Mouse (Mus musculus) ovary, postnatal 10 days (tissue): ENCODE results near the gene Dis3l2.

ENCODE experiments used
- DNase-seq: peaks from one replicate; pipeline ENCODE4 v3.0.0; 2022; ENCODE audit warnings: low spot score

Gene Dis3l2

GRCm38 (mm10) chr1:87010629-87011330 is 307.2 kb downstream of the Dis3l2 start:
- no peak for DNase-seq

DNA sequence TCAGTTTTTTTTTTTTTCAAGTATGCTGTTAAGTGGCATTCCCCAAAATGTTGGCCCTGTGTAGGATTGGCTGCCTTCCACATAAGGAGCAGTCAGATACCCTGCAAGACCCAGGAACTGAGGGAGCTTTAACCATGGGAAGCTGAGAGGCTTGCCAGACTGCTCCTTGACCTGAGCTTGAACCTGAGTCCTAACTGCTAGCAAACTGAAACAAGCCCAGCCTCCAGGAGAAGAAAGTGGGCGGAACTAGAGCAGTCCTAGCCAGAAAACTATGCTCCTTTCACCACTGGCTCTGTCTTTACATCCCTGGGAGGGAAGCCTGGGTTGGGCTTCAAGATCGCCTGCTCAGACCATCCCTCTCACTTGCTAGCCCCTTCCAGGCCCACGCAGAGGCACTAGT is 308.1 kb downstream of the Dis3l2 start:
- DNase-seq: no peak

- DNase-seq: no peak
Observed at GRCm38 (mm10) chr1:87012606-87013005, 309.0 kb downstream of the Dis3l2 start.

- DNase-seq: no peak
Observed at GRCm38 (mm10) chr1:87020714-87021113, 317.1 kb downstream of the Dis3l2 start.

GRCm38 (mm10) chr1:87021584-87021983 is 318.0 kb downstream of the Dis3l2 start:
- DNase-seq: no peak

- DNase-seq: no peak
Observed at GRCm38 (mm10) chr1:87023291-87024170, 319.9 kb downstream of the Dis3l2 start.

DNA sequence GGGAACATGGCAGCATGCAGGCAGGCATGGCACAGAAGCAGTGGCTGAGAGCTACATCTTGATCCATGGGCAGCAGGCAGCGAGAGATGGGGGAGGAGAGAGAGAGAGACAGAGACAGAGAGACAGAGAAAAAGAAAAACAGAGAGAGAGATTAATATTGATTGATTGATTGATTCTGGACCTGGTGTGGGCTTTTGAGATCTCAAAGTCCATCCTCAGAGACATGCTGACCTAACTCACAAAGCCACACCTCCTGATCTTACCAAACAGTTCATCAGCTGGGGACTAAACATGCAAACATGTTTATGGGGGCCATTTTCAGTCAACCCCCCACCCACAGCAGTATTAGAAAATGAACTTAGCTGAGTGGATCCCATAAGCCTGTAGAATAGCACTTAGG is 321.4 kb downstream of the Dis3l2 start:
- DNase-seq: no peak

DNA sequence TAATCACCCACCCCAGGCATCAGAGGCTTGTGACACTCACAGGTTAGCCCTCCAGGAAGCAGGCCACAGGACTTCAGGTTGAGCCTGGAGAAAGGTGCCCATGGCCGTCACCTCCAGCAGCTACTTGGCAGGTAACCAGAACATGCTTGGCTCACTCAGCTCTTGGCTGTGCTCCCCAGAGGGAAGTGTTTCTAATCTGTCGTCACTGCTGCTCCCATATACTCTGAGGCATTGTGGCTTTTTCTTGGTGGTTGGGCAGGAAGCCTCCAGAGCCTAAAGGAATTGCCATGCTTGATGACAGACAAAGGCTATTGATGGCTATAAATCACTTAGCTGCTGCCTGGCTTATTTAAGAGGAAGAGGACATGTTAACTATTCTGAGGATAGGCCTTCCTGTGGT is 325.2 kb downstream of the Dis3l2 start:
- DNase-seq: no peak

DNA sequence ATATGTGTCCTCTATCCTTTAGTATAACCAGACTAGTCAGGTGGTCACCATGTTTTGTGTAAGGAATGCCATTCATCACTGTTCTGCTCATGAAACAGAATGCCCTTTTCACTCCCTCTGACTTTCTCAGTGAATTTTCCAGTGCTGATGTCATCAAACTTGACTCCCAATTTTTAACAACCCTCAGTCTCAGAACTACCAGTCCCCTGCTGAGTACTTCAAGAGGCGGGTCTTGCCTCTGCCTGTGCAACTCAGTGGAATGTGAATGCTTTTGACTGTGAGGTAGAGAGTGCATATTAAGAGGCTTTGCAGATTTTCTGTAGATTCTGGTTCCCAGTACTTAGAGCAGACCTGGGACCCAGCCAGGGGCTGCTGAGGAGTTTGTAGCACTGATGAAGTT is 327.0 kb downstream of the Dis3l2 start:
- DNase-seq: no peak

DNA sequence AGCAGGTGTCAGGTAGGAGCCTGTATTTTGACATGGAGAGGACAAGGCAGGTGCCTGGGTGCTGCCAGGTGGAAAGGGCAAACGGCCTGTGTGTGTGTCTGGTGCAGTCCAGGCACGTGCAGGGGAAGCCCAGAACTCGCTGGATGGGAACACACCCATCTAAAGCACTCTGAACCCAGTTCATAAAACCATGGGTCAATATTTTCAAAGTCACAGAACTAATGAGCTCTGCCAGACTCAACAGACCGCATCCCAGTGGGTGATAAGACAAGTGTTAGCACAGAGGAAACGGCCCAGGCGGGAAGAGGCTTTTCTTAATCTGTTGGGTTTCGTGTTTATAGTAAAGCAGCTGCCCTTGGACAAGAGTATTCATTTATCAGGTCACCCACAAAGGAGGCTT is 328.9 kb downstream of the Dis3l2 start:
- DNase-seq: no peak

- DNase-seq: no peak
Observed at GRCm38 (mm10) chr1:87035532-87036161, 332.0 kb downstream of the Dis3l2 start.

DNA sequence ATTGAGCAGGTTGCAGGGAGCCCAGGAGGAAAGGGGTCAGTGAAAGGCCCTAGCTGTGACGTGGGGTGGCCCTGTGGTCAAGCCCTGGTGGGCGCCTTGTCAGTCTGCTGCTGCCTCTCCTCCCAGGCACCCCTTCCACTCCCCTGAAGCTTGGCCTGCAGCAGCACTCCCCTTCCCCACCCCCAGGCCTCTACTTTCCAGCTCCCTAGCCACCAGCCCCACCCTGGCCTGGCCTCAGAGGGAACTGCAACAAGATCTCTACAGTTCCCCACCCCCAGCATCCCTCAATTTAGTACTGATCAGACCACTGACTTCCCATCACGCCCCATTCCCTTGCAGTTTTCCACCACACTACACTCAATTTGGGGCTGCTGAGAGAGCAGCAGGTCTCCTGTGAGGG is 332.7 kb downstream of the Dis3l2 start:
- no peak for DNase-seq

DNA sequence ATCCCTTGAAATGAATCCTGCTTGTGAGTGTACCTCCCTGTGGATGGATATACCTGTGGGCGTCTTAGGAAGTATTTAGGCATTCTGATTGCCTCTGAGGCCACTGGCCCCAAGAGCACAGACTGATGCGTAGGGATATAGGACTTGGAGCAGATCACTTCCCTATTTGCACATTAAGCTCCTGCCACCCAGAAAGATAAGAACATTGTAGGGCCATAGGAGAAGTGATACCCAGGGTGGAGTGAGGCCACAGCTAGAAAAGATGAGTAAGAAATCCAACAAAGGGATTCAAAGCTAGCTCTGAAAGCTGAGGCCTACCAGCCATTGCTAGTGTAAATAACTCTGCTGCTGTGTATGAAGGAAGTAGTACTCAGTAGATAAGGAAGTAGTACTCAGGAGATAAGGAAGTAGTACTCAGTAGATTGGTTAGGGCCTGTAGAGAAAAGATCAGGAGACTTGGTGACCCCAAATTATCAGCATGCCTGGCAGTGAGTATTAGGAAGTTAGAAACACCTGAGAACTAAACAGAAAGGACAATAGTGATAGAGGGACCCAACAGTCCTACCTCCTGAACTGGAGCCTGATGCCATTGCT is 335.0 kb downstream of the Dis3l2 start:
- no peak for DNase-seq

GRCm38 (mm10) chr1:87041119-87041518 is 337.5 kb downstream of the Dis3l2 start:
- DNase-seq: peak; percentile 59

DNA sequence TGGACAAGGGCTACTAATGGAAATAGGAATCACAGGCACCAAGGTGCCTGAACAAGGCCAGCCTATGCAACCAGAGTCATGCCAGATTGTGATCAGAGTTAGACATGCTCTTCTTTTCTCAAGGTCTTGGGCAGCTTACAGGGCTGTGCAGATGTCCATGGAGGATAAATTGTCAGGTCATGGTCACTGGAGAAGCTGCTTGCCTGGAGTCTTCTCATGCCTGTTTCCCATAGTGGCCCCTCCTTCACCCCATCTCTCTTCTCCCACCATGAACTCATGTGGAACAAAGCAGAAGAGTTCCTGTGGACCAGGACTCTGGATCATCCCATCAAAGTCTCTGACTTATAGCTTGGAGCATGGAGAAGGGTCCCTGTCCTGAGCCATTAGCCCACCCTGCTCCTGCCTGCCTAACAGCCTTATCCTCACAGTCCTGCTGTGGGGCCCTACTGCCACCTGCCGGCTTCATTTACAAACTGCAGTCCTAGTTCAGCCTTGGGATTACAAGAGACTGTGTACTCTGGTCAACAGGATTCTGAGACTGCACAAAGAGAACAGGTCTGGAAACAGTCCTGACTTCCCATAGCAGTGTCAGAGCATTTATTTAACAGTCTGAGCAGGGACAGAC is 338.3 kb downstream of the Dis3l2 start:
- peak; percentile 56 for DNase-seq

DNA sequence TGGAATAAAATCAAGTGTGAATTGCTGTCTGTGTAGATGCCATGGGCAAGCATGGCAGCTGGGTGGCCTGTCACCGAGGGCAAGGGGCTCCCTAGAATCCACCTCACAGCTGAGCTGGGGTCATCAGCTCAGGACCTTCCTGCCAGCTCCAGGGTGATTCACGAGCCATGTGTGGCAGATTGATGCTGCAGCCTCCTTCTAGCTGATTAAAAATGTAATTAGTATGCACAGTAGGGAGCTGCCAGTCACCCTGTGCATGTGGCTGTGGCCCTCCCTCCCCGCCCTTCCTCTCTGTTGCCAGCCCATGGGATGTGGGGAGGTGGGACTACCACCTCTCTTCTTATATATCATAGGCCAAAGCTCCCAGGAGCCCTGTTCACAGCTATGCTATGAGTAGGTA is 346.5 kb downstream of the Dis3l2 start:
- DNase-seq: no peak

DNA sequence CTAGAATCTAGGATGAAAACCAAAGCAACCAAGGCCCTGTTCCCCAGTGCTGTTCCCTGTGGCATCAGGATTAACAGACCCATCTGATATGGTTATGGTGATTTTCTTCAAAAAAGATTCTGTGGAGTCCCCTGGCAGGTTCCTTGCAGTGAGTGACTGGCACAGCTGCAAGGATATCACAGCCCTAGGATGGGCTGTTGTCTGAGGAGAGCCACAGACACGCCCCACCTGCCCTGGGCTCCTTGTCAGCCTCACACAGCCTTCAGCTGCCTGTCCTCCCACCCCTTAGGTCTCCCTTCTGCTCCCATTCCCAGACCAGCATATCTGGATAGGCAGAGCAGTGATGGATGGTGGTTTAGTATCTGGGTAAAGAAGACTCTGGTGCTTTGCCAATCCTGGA is 347.1 kb downstream of the Dis3l2 start:
- DNase-seq: no peak

DNA sequence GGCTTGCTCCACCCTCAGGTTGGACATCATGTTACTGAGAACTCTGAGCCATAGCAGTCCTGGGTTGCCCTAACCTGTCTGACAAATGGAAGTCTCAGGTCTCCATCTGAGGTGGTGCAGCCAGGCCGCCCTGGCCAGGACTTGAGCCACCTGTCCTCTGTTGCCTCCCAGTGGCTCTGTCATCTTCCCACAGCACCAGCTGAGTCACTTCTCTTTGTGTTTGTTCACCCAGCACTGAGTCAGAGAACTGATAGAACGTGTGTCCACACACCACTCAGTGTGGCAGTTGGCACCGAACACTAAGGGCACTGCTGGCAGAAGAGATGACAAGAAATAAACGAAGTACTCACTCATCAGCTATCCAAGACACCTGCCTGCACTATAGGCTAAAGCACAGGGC is 347.8 kb downstream of the Dis3l2 start:
- no peak for DNase-seq

- DNase-seq: no peak
Observed at GRCm38 (mm10) chr1:87057075-87057474, 353.5 kb downstream of the Dis3l2 start.

- DNase-seq: no peak
Observed at GRCm38 (mm10) chr1:87059042-87059665, 355.5 kb downstream of the Dis3l2 start.

DNA sequence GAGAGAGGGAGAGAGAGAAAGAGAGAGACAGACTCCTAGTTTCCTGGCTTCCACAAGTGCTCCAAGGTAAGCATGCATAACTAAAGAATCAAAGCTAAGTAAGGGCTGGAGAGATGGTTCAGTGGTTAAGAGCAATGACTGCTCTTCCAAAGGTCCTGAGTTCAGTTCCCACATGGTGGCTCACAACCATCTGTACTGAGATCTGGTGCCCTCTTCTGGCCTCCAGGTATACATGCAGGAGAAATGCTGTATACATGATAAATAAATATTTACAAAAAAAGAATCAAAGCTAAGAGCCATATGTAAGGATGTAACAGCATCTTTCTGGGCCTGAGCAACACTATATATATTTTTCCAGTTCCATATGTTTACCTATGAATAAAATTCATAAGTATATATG is 357.3 kb downstream of the Dis3l2 start:
- DNase-seq: no peak

GRCm38 (mm10) chr1:87070720-87071119 is 367.1 kb downstream of the Dis3l2 start:
- DNase-seq: no peak
